In the genomic region with DNA sequence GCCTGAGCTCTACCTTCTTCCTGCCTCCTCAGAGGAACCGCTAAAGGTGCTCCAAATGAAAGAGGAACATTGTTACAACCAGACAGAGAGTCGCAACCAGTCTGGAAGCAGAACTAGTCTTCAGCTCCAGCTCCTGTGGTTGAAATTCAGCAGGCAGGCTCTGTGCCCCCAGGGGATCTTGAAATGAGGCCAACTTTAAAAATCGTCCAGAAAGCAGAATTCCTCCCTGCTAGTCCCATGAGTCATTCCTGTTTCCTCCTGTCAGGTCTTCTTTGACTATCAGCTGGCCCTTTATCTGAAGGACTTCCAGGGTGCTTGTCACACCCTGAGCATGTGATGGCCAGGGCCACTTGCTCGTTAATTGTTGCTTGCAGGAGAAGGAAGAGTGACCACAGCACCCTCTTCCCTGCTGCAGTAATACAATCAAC, we compare ENCODE assay signal across 8 mouse cellular contexts.
A peak's percentile ranks its signal among the peaks of the same experiment; 100 is the strongest.
DNase-seq lines count a peak whose midpoint lies in the region; ATAC-seq lines count a peak whose summit lies in the region.

No protein-coding gene starts in this region.

- no peaks in the 10 kb centered on the region for H3K36me3 ChIP-seq in forebrain, embryonic 14.5 days (ENCODE audit: control insufficient read depth, insufficient read depth, low read length)
- H3K36me3 ChIP-seq in forebrain, embryonic 13.5 days (ENCODE audit: poor library complexity, severe bottlenecking) = no peaks in the 10 kb centered on the region

- no peaks in the 10 kb centered on the region for H3K27me3 ChIP-seq in forebrain, embryonic 14.5 days (replicated peaks; ENCODE audit: control insufficient read depth, insufficient read depth, low read length)
- H3K27me3 ChIP-seq in forebrain, embryonic 13.5 days = no peaks in the 10 kb centered on the region

- no peak for ATAC-seq in forebrain, embryonic 14.5 days
- ATAC-seq in forebrain, embryonic 13.5 days = no peak

- no peak overlapping the region for H3K27ac ChIP-seq in forebrain, embryonic 14.5 days (ENCODE audit: low read depth, low read length)
- H3K27ac ChIP-seq in forebrain, embryonic 13.5 days = no peak overlapping the region

- no peak overlapping the region for H3K4me2 ChIP-seq in forebrain, embryonic 14.5 days (ENCODE audit: low read length)
- no peak overlapping the region for H3K4me2 ChIP-seq in forebrain, embryonic 13.5 days

- peaks cover 8% of the 10 kb centered on the region for H3K4me1 ChIP-seq in forebrain, embryonic 14.5 days (ENCODE audit: control insufficient read depth, insufficient read depth, low read length)
- H3K4me1 ChIP-seq in forebrain, embryonic 13.5 days = 0 out of 2 replicates have a peak, but pooled peaks cover 11% of the 10 kb centered on the region

- WGBS in forebrain, embryonic 14.5 days = 25% methylated on average over 4 of the region's 4 CpGs
- 29% methylated on average over 4 of the region's 4 CpGs for WGBS in forebrain, embryonic 13.5 days

- H3K9me3 ChIP-seq in forebrain, embryonic 14.5 days (replicated peaks; ENCODE audit: control insufficient read depth, low read length) = no peaks in the 10 kb centered on the region
- no peaks in the 10 kb centered on the region for H3K9me3 ChIP-seq in forebrain, embryonic 13.5 days (replicated peaks)

- no peak overlapping the region for H3K4me3 ChIP-seq in forebrain, embryonic 14.5 days (ENCODE audit: low read depth, low read length)
- H3K4me3 ChIP-seq in forebrain, embryonic 13.5 days = no peak overlapping the region

- H3K9ac ChIP-seq in forebrain, embryonic 14.5 days (ENCODE audit: low read length) = no peak overlapping the region
- no peak overlapping the region for H3K9ac ChIP-seq in forebrain, embryonic 13.5 days

- DNase-seq in forebrain, embryonic 14.5 days (ENCODE audit: low spot score) = peak; percentile 45
- peak; percentile 20 for DNase-seq in right cerebral cortex, adult 18-20 months
- no peak for DNase-seq in right cerebral cortex, postnatal 4 days
- DNase-seq in heart, adult 8-10 months (ENCODE audit: low spot score) = peak; percentile 58
- peak; percentile 53 for DNase-seq in kidney, adult 9 months
- DNase-seq in B cell, adult 2 months = no peak
- no peak for DNase-seq in gastrocnemius, postnatal 4 days (ENCODE audit: low spot score in 2 of 2)

Comparison
In these comparisons a context has a peak if more than half of its experiments do, and no peak if none do; other contexts are left out.
1. DNase-seq: peak in forebrain, embryonic 14.5 days (single experiment), right cerebral cortex, adult 18-20 months (single experiment), heart, adult 8-10 months (single experiment) and kidney, adult 9 months (single experiment); none in right cerebral cortex, postnatal 4 days (single experiment), B cell, adult 2 months (0 of 2) and gastrocnemius, postnatal 4 days (0 of 2).